Mouse (Mus musculus) heart, embryonic 10.5 days (tissue): Measurements from ENCODE around the gene Notum. TPM values are rescaled to one million over a fixed set of nuclear protein-coding genes. Genes with fewer than 3 reads are reported as not detected.

ENCODE experiments used
- DNase-seq: peaks from one replicate; pipeline ENCODE4 v3.0.0-alpha.2; 2017; ENCODE audit warnings: low spot score
- H3K27ac ChIP-seq: fragments of 300-500 bp; sonication (generic); 2 replicates; pipeline ENCODE4 v1.5.1; 2016; ENCODE audit warnings: mild to moderate bottlenecking
- H3K27me3 ChIP-seq: fragments of 300-500 bp; sonication (generic); 2 replicates; pipeline ENCODE4 v1.6.1; 2016; ENCODE audit warnings: mild to moderate bottlenecking; ENCODE audit not compliant: poor library complexity, insufficient read depth, severe bottlenecking
- H3K36me3 ChIP-seq: fragments of 300-500 bp; sonication (generic); 2 replicates; pipeline ENCODE4 v1.6.1; 2016; ENCODE audit warnings: mild to moderate bottlenecking, moderate library complexity
- H3K4me1 ChIP-seq: fragments of 300-500 bp; sonication (generic); 2 replicates; pipeline ENCODE4 v1.6.1; 2016; ENCODE audit warnings: mild to moderate bottlenecking
- H3K4me3 ChIP-seq: fragments of 300-500 bp; sonication (generic); 2 replicates; pipeline ENCODE4 v1.5.1; 2016; ENCODE audit warnings: mild to moderate bottlenecking, moderate library complexity
- H3K9me3 ChIP-seq: fragments of 300-500 bp; sonication (generic); 2 replicates; pipeline ENCODE4 v1.6.1; 2016; ENCODE audit warnings: mild to moderate bottlenecking, moderate library complexity
- WGBS: fragments of 180-500 bp; shearing (Covaris S2); methylation state at CpG from one replicate; pipeline ENCODE4 v1.1.7; 2016; 5-methylcytosine and 5-hydroxymethylcytosine counted together
- polyA plus RNA-seq: library from polyadenylated mRNA; unstranded; fragments of >200 nt; fragmentation: Nextera tagmentation; extraction: Ambion mirVana; gene quantifications from 2 replicates; pipeline ENCODE4 v1.2.1, GENCODE M21; 2016

Gene Notum
- polyA plus RNA-seq, 1 experiment from 2014 or later = 5.8 TPM

DNA sequence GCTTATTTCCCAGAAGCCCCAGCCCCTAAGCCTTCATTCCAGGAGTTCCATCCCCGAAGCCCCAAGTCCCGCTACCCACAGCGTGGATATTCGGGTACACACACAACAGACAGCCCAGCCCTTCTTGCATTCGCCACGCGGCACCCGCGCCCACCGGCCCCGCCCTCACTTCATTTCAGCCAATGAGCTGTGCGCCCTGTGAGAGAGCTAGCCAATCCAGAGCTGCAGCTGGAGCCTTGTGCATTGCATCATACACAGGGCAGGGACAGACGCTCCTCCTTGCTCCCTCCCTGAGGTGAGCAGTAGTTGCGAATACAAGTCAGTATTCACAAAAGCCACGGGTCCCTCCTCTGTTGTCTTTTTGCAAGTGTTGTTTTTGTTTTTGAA, 17.4 kb downstream of the Notum start, which contains the start of gene Pycr1:
TSS of gene Pycr1 (minus strand) at position 169 of the 387 bp plus-strand sequence.
- Histone ChIP-seq H3K36me3 (no peaks in the 10 kb centered on the region), H3K27ac (peak within 1 kb of the TSS; percentile 86), H3K4me1 (peaks cover 46% of the 10 kb centered on the region), H3K27me3 (peaks cover 27% of the 10 kb centered on the region), H3K4me3 (peak within 1 kb of the TSS; percentile 68), H3K9me3 (no peaks in the 10 kb centered on the region)
- under 1% methylated on average over 15 of the region's 15 CpGs for WGBS
- peak; percentile 98 for DNase-seq

GRCm38 (mm10) chr11:120642939-120643600, 17.9 kb downstream of the Notum start:
- Histone ChIP-seq H3K4me3 (peak overlapping the region; percentile 68), H3K36me3 (no peaks in the 10 kb centered on the region), H3K9me3 (no peaks in the 10 kb centered on the region), H3K27ac (peak overlapping the region; percentile 86), H3K27me3 (peaks cover 27% of the 10 kb centered on the region), H3K4me1 (peaks cover 43% of the 10 kb centered on the region)
- 4% methylated on average over 18 of the region's 18 CpGs for WGBS
- no peak for DNase-seq

DNA sequence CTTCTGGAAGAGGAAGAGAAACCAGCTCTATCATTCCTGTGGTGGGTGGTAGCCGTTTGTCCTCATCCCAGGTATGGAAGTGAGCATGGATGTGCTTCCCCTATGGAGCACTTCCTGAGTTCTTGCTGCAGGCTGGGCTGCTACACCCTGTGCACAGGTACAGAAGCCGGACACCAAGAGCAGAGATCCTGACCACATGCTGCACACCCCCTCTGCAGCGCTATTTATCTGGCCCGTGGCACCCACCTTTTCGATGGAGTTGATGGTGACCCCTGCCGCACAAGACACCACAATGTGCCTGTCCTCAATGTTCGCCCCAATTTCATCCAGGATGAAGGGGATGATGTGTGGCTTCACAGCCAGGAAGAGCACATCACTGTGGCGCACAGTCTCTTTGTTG, 19.1 kb downstream of the Notum start:
- Histone ChIP-seq H3K4me1 (peaks cover 31% of the 10 kb centered on the region), H3K9me3 (no peaks in the 10 kb centered on the region), H3K27me3 (peaks cover 23% of the 10 kb centered on the region), H3K36me3 (no peaks in the 10 kb centered on the region), H3K27ac (0 out of 2 replicates have a peak overlapping the region, but pooled peaks have one; percentile 0), H3K4me3 (no peak overlapping the region)
- no peak for DNase-seq
- WGBS = 87% methylated on average over 8 of the region's 8 CpGs

DNA sequence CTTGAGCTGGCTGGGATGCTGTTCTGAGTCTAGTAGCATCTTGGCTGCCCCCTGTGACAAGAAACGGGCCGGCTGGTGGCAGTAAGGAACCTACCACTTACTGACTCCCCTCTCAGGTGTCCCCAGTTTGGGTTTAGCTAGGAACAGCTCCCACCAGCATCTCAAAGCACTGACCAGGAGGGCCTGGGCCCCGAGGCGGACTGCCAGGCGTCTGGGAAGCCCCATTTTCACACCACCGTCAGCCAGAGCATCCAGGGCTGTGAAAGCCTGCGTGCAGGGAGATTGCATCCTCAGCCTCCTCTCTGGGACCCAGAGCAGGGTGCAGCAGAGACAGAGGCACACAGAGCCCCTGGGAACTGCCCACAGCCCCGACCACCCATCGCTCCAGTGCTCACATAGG, 19.7 kb downstream of the Notum start:
- Histone ChIP-seq H3K27ac (no peak overlapping the region), H3K4me3 (no peak overlapping the region), H3K27me3 (peaks cover 20% of the 10 kb centered on the region), H3K9me3 (no peaks in the 10 kb centered on the region), H3K36me3 (no peaks in the 10 kb centered on the region), H3K4me1 (peaks cover 29% of the 10 kb centered on the region)
- 56% methylated on average over 9 of the region's 9 CpGs for WGBS
- DNase-seq = no peak

DNA sequence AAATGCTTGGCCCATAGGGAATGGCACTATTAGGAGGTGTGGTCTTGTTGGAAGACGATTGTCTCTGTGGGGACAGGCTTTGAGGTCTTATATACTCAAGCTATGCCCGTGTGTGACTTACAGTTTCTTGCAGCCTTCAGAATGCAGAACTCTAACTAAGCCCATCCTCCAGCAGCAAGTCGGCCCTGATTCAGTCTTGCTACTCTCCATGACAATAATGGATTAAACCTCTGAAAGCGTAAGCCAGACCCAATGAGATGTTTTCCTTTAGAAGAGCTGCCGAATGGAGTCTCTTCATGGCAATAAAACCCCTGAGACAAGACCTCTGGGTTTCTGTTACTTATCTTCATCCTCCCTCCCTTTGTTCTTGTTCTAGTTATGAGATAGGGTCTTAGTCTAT, 26.2 kb downstream of the Notum start:
- Histone ChIP-seq H3K9me3 (no peaks in the 10 kb centered on the region), H3K36me3 (no peaks in the 10 kb centered on the region), H3K27ac (no peak overlapping the region), H3K4me3 (no peak overlapping the region), H3K4me1 (peaks cover 33% of the 10 kb centered on the region), H3K27me3 (no peaks in the 10 kb centered on the region)
- WGBS = 86% methylated on average over 5 of the region's 5 CpGs
- DNase-seq = no peak

DNA sequence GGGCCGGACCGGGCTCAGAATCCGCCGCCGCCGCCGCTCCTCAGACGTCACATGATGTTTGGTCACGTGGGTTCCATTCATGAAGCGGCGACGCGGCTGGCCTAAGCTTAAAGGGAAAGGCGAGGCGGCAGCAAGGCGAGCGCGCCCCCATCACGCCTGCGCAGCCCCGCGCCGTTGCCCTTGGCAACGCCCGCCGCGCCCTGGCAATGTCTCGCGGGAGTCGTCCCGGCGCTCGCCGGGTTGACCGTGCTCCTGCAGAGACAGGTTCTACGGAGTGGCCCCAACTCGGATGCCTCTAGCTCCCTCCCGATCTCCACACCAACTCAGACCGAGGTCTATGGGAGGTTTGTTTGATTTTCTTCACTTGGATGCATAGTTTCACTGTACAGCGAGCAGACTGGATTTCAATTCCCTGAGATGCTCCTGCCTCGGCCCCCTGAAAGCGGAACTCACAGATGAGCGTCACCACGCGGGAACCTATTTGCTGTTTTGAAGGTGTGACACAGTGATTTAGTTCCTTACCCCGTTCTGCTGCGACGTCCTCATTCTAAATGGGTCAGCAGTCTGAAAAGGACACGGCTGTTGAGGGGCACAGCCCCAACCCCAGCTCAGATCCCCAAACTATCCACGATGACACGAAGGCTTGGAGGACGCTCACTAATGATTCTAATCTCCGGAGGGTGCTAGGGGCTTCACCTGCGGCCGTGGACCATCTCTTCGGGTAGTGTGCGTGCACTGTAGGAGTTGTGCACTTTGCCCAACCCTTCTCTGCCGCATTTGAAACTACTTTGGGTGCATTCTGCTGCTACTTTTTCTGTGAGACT, 27.2 kb downstream of the Notum start, which contains the start of gene Mafg:
TSS of gene Mafg (minus strand) at position 81 of the 824 bp plus-strand sequence.
- peak; percentile 96 for DNase-seq
- peaks cover 9% of the 10 kb centered on the region for H3K36me3 ChIP-seq
- peak within 1 kb of the TSS; percentile 99 for H3K4me3 ChIP-seq
- peak within 1 kb of the TSS; percentile 99 for H3K27ac ChIP-seq
- no peaks in the 10 kb centered on the region for H3K27me3 ChIP-seq
- WGBS = 10% methylated on average over 58 of the region's 58 CpGs
- no peaks in the 10 kb centered on the region for H3K9me3 ChIP-seq
- H3K4me1 ChIP-seq = peaks cover 44% of the 10 kb centered on the region

GRCm38 (mm10) chr11:120632559-120633519, 28.1 kb downstream of the Notum start:
- DNase-seq = peak; percentile 93
- H3K9me3 ChIP-seq = no peaks in the 10 kb centered on the region
- peaks cover 46% of the 10 kb centered on the region for H3K4me1 ChIP-seq
- WGBS = under 1% methylated on average over 116 of the region's 116 CpGs
- peaks cover 12% of the 10 kb centered on the region for H3K36me3 ChIP-seq
- H3K27me3 ChIP-seq = no peaks in the 10 kb centered on the region
- peak overlapping the region; percentile 99 for H3K27ac ChIP-seq
- H3K4me3 ChIP-seq = peak overlapping the region; percentile 99

GRCm38 (mm10) chr11:120631726-120632448, 29.1 kb downstream of the Notum start:
- Histone ChIP-seq H3K9me3 (no peaks in the 10 kb centered on the region), H3K27me3 (no peaks in the 10 kb centered on the region), H3K4me3 (peak overlapping the region; percentile 99), H3K4me1 (peaks cover 46% of the 10 kb centered on the region), H3K27ac (peak overlapping the region; percentile 99), H3K36me3 (peaks cover 22% of the 10 kb centered on the region)
- 57% methylated on average over 4 of the region's 4 CpGs for WGBS
- DNase-seq = no peak

- Histone ChIP-seq H3K9me3 (no peaks in the 10 kb centered on the region), H3K4me1 (peaks cover 47% of the 10 kb centered on the region), H3K27me3 (no peaks in the 10 kb centered on the region), H3K27ac (peak overlapping the region; percentile 99), H3K36me3 (peaks cover 26% of the 10 kb centered on the region), H3K4me3 (peak overlapping the region; percentile 99)
- WGBS = 34% methylated on average over 7 of the region's 7 CpGs
- DNase-seq = no peak
Measured at GRCm38 (mm10) chr11:120630881-120631725, 29.9 kb downstream of the Notum start.

GRCm38 (mm10) chr11:120630401-120630871, 30.5 kb downstream of the Notum start:
- no peaks in the 10 kb centered on the region for H3K9me3 ChIP-seq
- peaks cover 27% of the 10 kb centered on the region for H3K36me3 ChIP-seq
- no peaks in the 10 kb centered on the region for H3K27me3 ChIP-seq
- peaks cover 54% of the 10 kb centered on the region for H3K4me1 ChIP-seq
- H3K27ac ChIP-seq = peak overlapping the region; percentile 99
- peak overlapping the region; percentile 99 for H3K4me3 ChIP-seq
- 40% methylated on average over 5 of the region's 5 CpGs for WGBS
- DNase-seq = no peak

GRCm38 (mm10) chr11:120629911-120630310, 31.1 kb downstream of the Notum start:
- H3K27ac ChIP-seq = peak overlapping the region; percentile 99
- H3K9me3 ChIP-seq = no peaks in the 10 kb centered on the region
- H3K36me3 ChIP-seq = peaks cover 27% of the 10 kb centered on the region
- no peaks in the 10 kb centered on the region for H3K27me3 ChIP-seq
- 9% methylated on average over 7 of the region's 7 CpGs for WGBS
- peak; percentile 91 for DNase-seq
- peak overlapping the region; percentile 99 for H3K4me3 ChIP-seq
- peaks cover 58% of the 10 kb centered on the region for H3K4me1 ChIP-seq
